Mouse (Mus musculus) small intestine, adult 2 months (tissue): Measurements from ENCODE around the gene Skint5.

ENCODE experiments used
- CTCF ChIP-seq: fragments of 200-500 bp; IDR thresholded peaks from 2 replicates; pipeline ENCODE4 v1.5.1; 2012; ENCODE audit warnings: low read depth, mild to moderate bottlenecking, control low read depth, inconsistent platforms, low read length, moderate library complexity, mixed read lengths; ENCODE audit not compliant: insufficient replicate concordance, insufficient read length; ENCODE audit errors: extremely low read depth
- POLR2A ChIP-seq: fragments of 200-500 bp; IDR thresholded peaks from 2 replicates; pipeline ENCODE4 v1.6.1; 2012; ENCODE audit warnings: low read depth, mild to moderate bottlenecking, control low read depth, inconsistent platforms, low read length, moderate library complexity

DNA sequence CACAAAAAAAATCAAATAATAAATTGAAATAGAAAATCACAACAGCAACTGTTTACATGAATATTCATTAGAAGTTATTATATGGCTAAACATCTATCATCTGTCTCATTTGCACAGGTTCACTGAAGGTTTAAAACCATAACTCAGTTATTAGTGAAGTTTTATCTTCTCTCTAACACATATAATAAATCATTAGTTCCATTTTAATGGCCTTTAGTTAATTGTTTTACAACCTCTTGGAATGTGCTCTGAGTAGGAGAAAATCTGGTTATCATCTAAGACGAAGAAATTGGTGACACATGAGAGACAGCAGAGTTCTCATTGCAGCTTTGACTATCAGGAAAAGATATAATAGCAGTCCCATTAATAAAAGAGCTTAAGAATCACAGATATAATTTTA, 235.1 kb downstream of the Skint5 start:
- no peak for TF ChIP-seq CTCF
- no peak for TF ChIP-seq POLR2A
